In the genomic region with DNA sequence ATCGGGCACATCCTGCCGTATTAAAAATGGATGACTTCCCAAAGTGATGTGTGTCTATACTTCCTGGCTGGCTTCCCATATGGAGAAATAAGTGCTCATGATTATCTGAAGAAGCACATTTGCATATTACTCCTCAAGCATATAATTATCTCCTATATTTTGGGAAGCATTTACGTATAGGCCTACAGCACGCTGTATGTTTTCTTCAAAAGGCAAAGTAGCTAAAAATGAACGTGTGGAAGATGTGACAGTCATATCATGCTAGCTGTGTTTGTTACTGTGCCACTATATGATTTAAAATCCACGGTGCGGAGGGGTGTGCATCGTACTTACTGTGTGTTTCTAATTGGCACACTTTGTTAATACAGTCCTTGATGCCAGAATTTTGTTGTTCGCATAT, we compare ENCODE assay signal across 17 mouse cellular contexts.
"Had no signal": no experiment of that assay in that cellular context is flagged by ENCODE, and none has a peak within 500 bp of the region (broad histone marks: within the 10 kb centered on the region; RNA-seq: fewer than 3 reads in every experiment).

No protein-coding gene starts in this region.

- H3K4me2 ChIP-seq: kidney, embryonic 15.5 days; limb, embryonic 12.5 days; limb, embryonic 15.5 days; liver, embryonic 11.5 days; midbrain, embryonic 12.5 days had no signal

- H3K36me3 ChIP-seq: kidney, embryonic 15.5 days; limb, embryonic 12.5 days; limb, embryonic 15.5 days; midbrain, embryonic 12.5 days had no signal

- DNase-seq: kidney, adult 8-10 months; kidney, postnatal 10 days; kidney, postnatal 36 days; left cerebral cortex, postnatal 4 days; lung, adult 18-20 months; lung, postnatal 14 days; thymus, adult 18-20 months; thymus, postnatal 14 days; thymus, postnatal 4 days had no signal

- H3K9me3 ChIP-seq: kidney, embryonic 15.5 days; limb, embryonic 12.5 days; limb, embryonic 15.5 days; midbrain, embryonic 12.5 days had no signal

- H3K4me1 ChIP-seq: kidney, embryonic 15.5 days; limb, embryonic 12.5 days; limb, embryonic 15.5 days; midbrain, embryonic 12.5 days had no signal

- ATAC-seq: midbrain, embryonic 16.5 days had no signal

- H3K27ac ChIP-seq: kidney, embryonic 15.5 days; limb, embryonic 12.5 days; limb, embryonic 15.5 days; liver, embryonic 14.5 days; macrophage; midbrain, embryonic 12.5 days had no signal

- H3K27me3 ChIP-seq: kidney, embryonic 15.5 days; limb, embryonic 12.5 days; limb, embryonic 15.5 days; midbrain, embryonic 12.5 days had no signal

- H3K4me3 ChIP-seq: kidney, embryonic 15.5 days; limb, embryonic 12.5 days; limb, embryonic 15.5 days; midbrain, embryonic 12.5 days had no signal

- H3K9ac ChIP-seq: kidney, embryonic 15.5 days; limb, embryonic 12.5 days; limb, embryonic 15.5 days; liver, embryonic 14.5 days; midbrain, embryonic 12.5 days had no signal
